1 mouse cellular context compared by ENCODE assay signal in the genomic region with DNA sequence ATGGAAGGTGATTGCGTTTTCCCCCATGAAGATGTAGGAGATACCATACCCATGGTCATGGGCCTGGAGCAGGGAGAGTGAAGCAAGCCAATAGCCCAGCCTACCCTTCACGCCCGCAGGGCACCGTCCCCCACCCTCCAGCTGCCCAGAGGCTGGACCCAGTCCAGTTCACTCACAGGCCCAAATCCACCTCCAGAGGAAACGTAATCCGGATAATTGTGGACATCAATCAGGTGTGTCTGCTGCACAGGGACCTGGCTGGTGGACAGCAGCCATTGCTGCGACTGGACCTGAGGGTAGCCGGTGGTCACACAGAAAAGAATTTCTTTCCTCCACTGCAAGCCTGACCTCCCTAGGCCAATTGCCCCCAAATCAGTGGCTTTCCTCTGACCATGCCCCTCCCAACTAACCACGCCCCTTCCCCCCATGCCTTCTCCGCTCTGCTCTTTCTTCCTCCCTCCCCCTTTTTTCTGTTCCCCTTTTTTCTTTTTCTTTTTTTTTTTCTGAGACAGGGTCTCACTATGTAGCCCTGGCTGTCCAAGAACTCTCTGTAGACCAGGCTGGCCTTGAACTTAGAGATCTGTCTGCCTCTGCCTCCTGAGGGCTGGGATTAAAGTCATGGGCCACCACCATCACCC.
TF ChIP-seq lines count a peak whose summit lies in the region.

No protein-coding gene starts in this region.

TF ChIP-seq in CH12.LX, 34 proteins besides CTCF, POLR2A, EP300 and RAD21:
- TF ChIP-seq MEF2A (IDR thresholded peaks at IDR 0.05; ENCODE audit: borderline replicate concordance, low read depth, low read length) (no peak), IRF4 (IDR thresholded peaks at IDR 0.05; ENCODE audit: low read depth, low read length) (0 out of 2 replicates have a peak, but pooled peaks have one; percentile 12), ZNF384 (IDR thresholded peaks at IDR 0.05; ENCODE audit: low read depth, low read length) (peak; percentile 72), NRF1 (IDR thresholded peaks at IDR 0.05; ENCODE audit: low read depth, low read length) (no peak), ETS1 (conservative IDR thresholded peaks at IDR 0.05; ENCODE audit: low read depth, low read length) (no peak)
